Mouse (Mus musculus) kidney, embryonic 14.5 days (tissue): ENCODE measurements around the gene Gm11549. TPM values are rescaled to one million over a fixed set of nuclear protein-coding genes. Genes with fewer than 3 reads are reported as not detected.

Experiments used
- ATAC-seq: fragments of 200-750 bp; cut with Nextera tagmentation; 2 replicates; pipeline ENCODE4 v1.8.0; 2017; ENCODE audit warnings: moderate number of reproducible peaks, mild to moderate bottlenecking, moderate TSS enrichment, moderate library complexity; ENCODE audit not compliant: low FRiP score, low TSS enrichment
- H3K27ac ChIP-seq: fragments of 300-500 bp; sonication (generic); 2 replicates; pipeline ENCODE4 v1.5.1; 2014; ENCODE audit warnings: low read depth, mild to moderate bottlenecking, low read length, moderate library complexity, mixed read lengths
- H3K27me3 ChIP-seq: fragments of 300-500 bp; sonication (generic); 2 replicates; pipeline ENCODE4 v1.6.1; 2014; ENCODE audit warnings: mild to moderate bottlenecking, low read length; ENCODE audit not compliant: control insufficient read depth, insufficient read depth
- H3K36me3 ChIP-seq: fragments of 300-500 bp; sonication (generic); 2 replicates; pipeline ENCODE4 v1.6.1; 2014; ENCODE audit warnings: low read length, mixed read lengths; ENCODE audit not compliant: control insufficient read depth, insufficient read depth
- H3K4me1 ChIP-seq: fragments of 300-500 bp; sonication (generic); 2 replicates; pipeline ENCODE4 v1.6.1; 2014; ENCODE audit warnings: low read length, mixed read lengths; ENCODE audit not compliant: control insufficient read depth, insufficient read depth
- H3K4me2 ChIP-seq: fragments of 300-500 bp; sonication (generic); replicated peaks from 2 replicates; pipeline ENCODE4 v1.6.1; 2014; ENCODE audit warnings: low read depth, mild to moderate bottlenecking, low read length
- H3K4me3 ChIP-seq: fragments of 300-500 bp; sonication (generic); 2 replicates; pipeline ENCODE4 v1.5.1; 2014; ENCODE audit warnings: mild to moderate bottlenecking, low read length
- H3K9ac ChIP-seq: fragments of 300-500 bp; sonication (generic); 2 replicates; pipeline ENCODE4 v1.6.1; 2014; ENCODE audit warnings: low read depth, mild to moderate bottlenecking, low read length, moderate library complexity
- H3K9me3 ChIP-seq: fragments of 300-500 bp; sonication (generic); 2 replicates; pipeline ENCODE4 v1.6.1; 2016; ENCODE audit warnings: low read length; ENCODE audit not compliant: control insufficient read depth
- WGBS: fragments of 180-500 bp; shearing (Covaris S2); extraction: QIAGEN DNeasy Blood & Tissue Kit; methylation state at CpG from one replicate; pipeline ENCODE4 v1.1.7; 2014; 5-methylcytosine and 5-hydroxymethylcytosine counted together
- polyA plus RNA-seq: library from polyadenylated mRNA; unstranded; fragments of >200 nt; fragmentation: Nextera tagmentation; extraction: Ambion mirVana; gene quantifications from 2 replicates; pipeline ENCODE4 v1.2.1, GENCODE M21; 2014

Gm11549 gene
- polyA plus RNA-seq, 1 experiment from 2014 or later, result not detected

DNA sequence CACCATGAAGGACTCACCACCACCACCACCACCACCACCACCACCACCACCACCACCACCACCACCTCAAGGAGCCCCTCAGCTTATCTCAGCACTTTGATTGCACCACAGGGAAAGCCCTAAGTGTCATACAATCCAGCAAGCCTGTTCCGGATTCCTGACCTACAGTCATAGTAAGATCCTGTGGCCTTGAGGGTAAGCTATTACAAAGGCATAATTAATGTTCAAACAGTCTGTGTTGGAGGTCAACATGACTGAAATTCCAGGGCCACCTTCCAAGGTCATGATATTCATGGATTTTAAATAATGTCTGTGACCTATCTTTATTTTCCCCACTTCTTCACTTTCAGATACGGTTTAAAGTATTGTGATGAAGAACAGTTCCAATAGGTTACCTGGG, 41.1 kb downstream of the Gm11549 start:
- Histone ChIP-seq H3K36me3 (no peaks in the 10 kb centered on the region), H3K4me2 (no peak overlapping the region), H3K4me1 (peaks cover 20% of the 10 kb centered on the region), H3K9me3 (no peaks in the 10 kb centered on the region), H3K27me3 (no peaks in the 10 kb centered on the region), H3K27ac (no peak overlapping the region), H3K4me3 (no peak overlapping the region), H3K9ac (no peak overlapping the region)
- WGBS, result 62% methylated on average over 2 of the region's 2 CpGs
- ATAC-seq, result no peak

DNA sequence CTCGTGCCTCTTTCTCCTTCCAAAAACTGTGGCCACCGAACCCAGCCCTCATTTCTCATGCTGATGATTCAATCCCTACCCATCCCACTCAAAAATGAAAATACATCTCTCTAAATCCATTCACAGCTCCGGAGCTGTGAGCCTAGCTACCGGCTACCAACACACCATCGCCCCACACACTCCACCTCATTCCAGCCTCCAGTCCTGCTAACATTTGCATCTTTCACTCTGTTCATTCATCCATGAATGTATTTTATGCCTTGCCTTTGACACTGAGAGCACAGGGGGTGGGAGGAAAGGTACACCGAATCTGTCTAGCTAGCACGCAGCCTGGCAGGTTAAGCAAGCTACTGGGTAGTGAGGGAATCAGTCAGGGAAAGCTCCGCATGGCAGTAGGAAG, 42.8 kb downstream of the Gm11549 start:
- Histone ChIP-seq H3K4me1 (peaks cover 20% of the 10 kb centered on the region), H3K9ac (no peak overlapping the region), H3K4me3 (no peak overlapping the region), H3K36me3 (no peaks in the 10 kb centered on the region), H3K27me3 (no peaks in the 10 kb centered on the region), H3K4me2 (no peak overlapping the region), H3K9me3 (no peaks in the 10 kb centered on the region), H3K27ac (no peak overlapping the region)
- no peak for ATAC-seq
- WGBS, result 66% methylated on average over 8 of the region's 8 CpGs

DNA sequence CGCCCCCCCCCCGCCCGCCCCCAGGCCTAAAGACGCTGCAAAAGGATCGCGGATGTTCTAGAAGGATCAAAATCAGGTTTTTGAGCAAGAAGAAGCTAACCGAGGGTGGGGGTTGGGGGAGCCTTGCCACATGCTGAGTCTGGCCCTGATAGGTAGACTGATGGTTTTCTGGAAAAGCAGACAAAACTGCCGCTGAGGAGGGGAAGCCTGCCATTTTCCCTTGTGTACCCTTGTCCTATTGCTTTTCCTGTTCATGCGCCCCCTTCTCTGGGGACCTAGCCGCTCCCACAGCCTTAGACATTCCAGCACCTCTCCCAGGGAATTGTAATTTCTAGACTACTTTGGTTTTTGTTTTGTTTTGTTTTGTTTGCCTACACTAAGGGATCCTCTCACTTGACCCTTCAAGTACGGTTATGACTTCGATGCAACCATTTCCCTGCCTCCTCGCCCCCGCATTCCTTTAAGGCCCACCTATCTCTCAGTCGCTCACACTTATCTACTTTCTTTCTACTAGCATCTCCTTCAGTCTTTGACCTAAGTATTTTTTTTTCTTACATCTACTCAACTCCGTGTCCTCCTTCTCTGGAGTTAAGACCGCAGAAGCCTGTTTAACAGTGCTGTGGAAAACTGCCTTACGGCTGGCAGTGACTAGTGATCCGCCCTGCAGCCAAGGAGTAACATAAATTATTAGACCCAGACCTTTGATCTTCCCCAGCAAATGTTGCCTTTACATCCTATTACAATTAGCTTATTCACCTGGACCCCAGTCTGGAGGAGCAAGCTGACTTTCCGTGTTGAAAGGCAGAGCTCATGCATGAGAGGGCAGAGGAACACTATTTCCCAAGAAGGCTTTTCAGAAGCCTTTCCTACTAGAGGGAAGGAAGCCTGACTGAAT, 45.1 kb downstream of the Gm11549 start:
- H3K36me3 ChIP-seq, result no peaks in the 10 kb centered on the region
- H3K4me3 ChIP-seq, result peak overlapping the region; percentile 66
- peak overlapping the region; percentile 57 for H3K27ac ChIP-seq
- H3K9me3 ChIP-seq, result no peaks in the 10 kb centered on the region
- H3K9ac ChIP-seq, result peak overlapping the region; percentile 61
- ATAC-seq, result 0 out of 2 replicates have a peak, but pooled peaks have one; percentile 7
- no peaks in the 10 kb centered on the region for H3K27me3 ChIP-seq
- WGBS, result 12% methylated on average over 20 of the region's 20 CpGs
- peak overlapping the region; percentile 69 for H3K4me2 ChIP-seq
- peaks cover 6% of the 10 kb centered on the region for H3K4me1 ChIP-seq

- peak within 1 kb of the TSS; percentile 69 for H3K9ac ChIP-seq
- peak; percentile 99 for ATAC-seq
- peak within 1 kb of the TSS; percentile 66 for H3K4me3 ChIP-seq
- WGBS, result 0% methylated on average over 32 of the region's 32 CpGs
- H3K9me3 ChIP-seq, result no peaks in the 10 kb centered on the region
- H3K27ac ChIP-seq, result peak within 1 kb of the TSS; percentile 85
- H3K36me3 ChIP-seq, result no peaks in the 10 kb centered on the region
- peak within 1 kb of the TSS; percentile 69 for H3K4me2 ChIP-seq
- peaks cover 6% of the 10 kb centered on the region; the same call in 1 of the 2 replicates for H3K4me1 ChIP-seq
- no peaks in the 10 kb centered on the region for H3K27me3 ChIP-seq
These were observed 46.0 kb downstream of the Gm11549 start, which contains the start of the genes Anxa5 and 1810062G17Rik for GRCm38 (mm10) chr3:36475532-36476087. Gene Anxa5 (minus strand): TSS chr3:36475894. Gene 1810062G17Rik (plus strand): TSS chr3:36475937.

DNA sequence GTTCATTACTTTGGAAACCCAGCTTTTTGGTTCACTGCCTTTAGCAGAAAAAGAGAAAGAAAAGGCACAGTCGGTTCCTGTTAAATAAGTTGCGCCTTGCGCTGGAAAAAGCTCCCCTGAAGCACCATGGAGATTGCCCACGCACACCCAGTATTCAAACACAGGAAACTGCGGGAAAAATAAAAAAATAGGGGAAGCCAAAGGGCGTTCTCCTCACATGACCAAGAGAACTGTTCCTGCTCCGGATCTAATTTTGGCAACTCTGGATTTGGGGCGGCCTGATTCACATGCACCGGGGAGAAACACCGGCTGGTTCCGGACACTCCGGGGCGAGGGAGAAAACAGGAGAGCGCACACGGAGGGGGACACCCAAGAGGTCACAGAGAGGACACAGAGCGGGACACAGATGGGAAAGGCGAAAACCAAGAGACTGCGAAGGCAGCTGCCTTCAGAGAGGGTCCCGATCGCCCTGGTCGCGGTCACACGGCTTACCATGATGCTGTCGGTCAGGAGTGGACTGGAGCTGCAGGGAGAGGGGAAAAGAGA, 46.6 kb downstream of the Gm11549 start:
- 1% methylated on average over 24 of the region's 24 CpGs for WGBS
- Histone ChIP-seq H3K4me3 (peak overlapping the region; percentile 66), H3K9ac (peak overlapping the region; percentile 69), H3K4me2 (peak overlapping the region; percentile 69), H3K4me1 (peaks cover 6% of the 10 kb centered on the region; the same call in 1 of the 2 replicates), H3K27me3 (no peaks in the 10 kb centered on the region), H3K27ac (peak overlapping the region; percentile 85), H3K36me3 (no peaks in the 10 kb centered on the region), H3K9me3 (no peaks in the 10 kb centered on the region)
- ATAC-seq, result no peak

DNA sequence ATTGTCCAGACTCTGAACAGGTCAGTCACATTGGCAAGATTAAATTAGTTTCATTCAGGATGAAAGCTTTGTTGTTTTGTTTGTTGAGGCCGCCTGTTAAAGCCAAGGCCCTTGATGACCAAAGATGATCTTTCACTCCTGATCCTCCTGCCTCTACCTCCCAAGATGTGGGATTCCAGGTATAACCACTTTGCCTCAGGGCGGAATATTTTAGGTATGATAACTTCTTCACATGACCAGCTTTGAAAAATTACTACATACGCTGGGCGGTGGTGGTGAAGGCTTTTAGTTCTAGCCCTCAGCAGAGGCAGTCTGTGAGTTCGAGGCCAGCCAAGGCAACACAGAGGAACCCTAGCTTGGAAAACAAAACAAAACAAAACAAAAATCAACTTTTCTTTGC, 47.2 kb downstream of the Gm11549 start:
- WGBS, result 74% methylated on average over 5 of the region's 5 CpGs
- peaks cover 6% of the 10 kb centered on the region; the same call in 1 of the 2 replicates for H3K4me1 ChIP-seq
- H3K9me3 ChIP-seq, result no peaks in the 10 kb centered on the region
- no peaks in the 10 kb centered on the region for H3K27me3 ChIP-seq
- H3K27ac ChIP-seq, result no peak overlapping the region
- H3K4me3 ChIP-seq, result peak overlapping the region; percentile 66; the same call in 1 of the 2 replicates
- ATAC-seq, result no peak
- peak overlapping the region; percentile 69; the same call in 1 of the 2 replicates for H3K9ac ChIP-seq
- H3K36me3 ChIP-seq, result no peaks in the 10 kb centered on the region
- H3K4me2 ChIP-seq, result peak overlapping the region; percentile 69

DNA sequence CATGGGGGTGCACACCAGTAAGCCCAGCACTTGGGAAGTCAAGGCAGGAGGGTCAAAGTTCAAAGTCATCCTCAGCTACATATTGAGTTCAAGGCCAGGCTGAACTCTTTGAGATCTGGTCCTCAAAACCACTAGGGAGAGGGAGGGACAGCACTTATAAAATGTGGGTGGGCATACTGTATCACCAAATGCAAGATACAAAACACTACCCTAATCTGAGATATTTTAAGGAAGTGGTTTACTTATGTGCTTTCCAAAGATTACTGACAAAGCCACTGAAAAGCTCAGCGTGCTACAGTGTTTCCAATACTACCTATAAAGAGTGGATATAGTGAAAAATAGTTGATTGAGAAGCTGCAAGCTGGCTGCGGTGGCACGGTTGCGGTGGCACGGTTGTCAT, 48.4 kb downstream of the Gm11549 start:
- no peaks in the 10 kb centered on the region for H3K27me3 ChIP-seq
- H3K36me3 ChIP-seq, result no peaks in the 10 kb centered on the region
- H3K9ac ChIP-seq, result no peak overlapping the region
- no peak overlapping the region for H3K4me3 ChIP-seq
- WGBS, result 94% methylated on average over 5 of the region's 5 CpGs
- no peak overlapping the region for H3K27ac ChIP-seq
- peaks cover 6% of the 10 kb centered on the region; the same call in 1 of the 2 replicates for H3K4me1 ChIP-seq
- ATAC-seq, result no peak
- H3K4me2 ChIP-seq, result no peak overlapping the region
- H3K9me3 ChIP-seq, result no peaks in the 10 kb centered on the region

- ATAC-seq, result no peak
- 68% methylated on average over 4 of the region's 4 CpGs for WGBS
- Histone ChIP-seq H3K4me2 (no peak overlapping the region), H3K9me3 (no peaks in the 10 kb centered on the region), H3K27me3 (no peaks in the 10 kb centered on the region), H3K36me3 (no peaks in the 10 kb centered on the region), H3K4me1 (peaks cover 5% of the 10 kb centered on the region; the same call in 1 of the 2 replicates), H3K27ac (no peak overlapping the region), H3K9ac (no peak overlapping the region), H3K4me3 (no peak overlapping the region)
These were observed 49.8 kb downstream of the Gm11549 start for GRCm38 (mm10) chr3:36471856-36472255.
